Mouse (Mus musculus) cerebellum, adult 2 months (tissue): ENCODE data around the gene Limch1.

Source experiments
- CTCF ChIP-seq: fragments of 200-500 bp; IDR thresholded peaks from 2 replicates; pipeline ENCODE4 v1.5.1; 2011; ENCODE audit warnings: low read depth, mild to moderate bottlenecking, control low read depth, low read length, moderate library complexity, borderline replicate concordance; ENCODE audit not compliant: insufficient read depth
- POLR2A ChIP-seq: fragments of 200-500 bp; IDR thresholded peaks from 2 replicates; pipeline ENCODE4 v1.6.1; 2011; ENCODE audit warnings: low read length, control low read depth, borderline replicate concordance; ENCODE audit not compliant: insufficient read depth

- no peak for TF ChIP-seq CTCF
- no peak for TF ChIP-seq POLR2A
These were observed 14.3 kb upstream of the Limch1 start for GRCm38 (mm10) chr5:66731302-66731697.
